Mouse (Mus musculus): ENCODE data around the gene Csmd2.

Csmd2 gene

DNA sequence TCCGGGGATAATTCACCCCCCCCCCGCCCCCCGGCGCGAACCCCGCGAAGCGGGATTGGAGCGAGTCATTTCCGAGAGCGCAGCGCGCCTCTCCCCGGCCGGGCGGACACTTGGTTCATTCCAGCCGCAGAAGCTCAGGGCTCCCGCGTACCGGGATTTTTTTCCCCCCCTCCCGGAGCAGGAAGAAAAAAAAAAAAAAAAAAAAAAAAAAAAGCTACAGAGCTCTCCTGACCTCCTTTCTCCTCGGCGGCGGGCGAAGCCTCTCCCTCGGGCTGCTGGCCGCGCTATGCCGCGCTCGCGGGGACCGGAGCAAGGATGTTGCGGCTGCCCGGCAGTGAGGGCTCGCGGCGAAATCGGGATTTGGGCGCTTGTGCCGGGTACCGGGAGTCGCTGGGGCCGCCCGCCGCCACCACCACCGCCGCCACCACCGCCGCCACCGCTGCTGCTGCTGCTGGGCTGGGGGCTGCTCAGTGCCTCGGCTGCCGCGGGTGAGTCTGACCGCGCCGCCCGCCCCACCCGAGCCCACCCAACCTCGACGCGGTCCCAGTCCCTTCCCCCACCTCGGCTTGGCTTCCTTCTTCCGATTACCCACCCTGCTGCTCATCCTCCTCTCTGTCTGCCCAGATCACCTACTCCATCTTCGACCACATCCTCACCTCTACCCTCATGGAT is at the start of gene Csmd2:
TSS of gene Csmd2 (plus strand) at position 74 of the 672 bp plus-strand sequence.
- DNase-seq (ENCODE audit: low read depth) = no peak

DNA sequence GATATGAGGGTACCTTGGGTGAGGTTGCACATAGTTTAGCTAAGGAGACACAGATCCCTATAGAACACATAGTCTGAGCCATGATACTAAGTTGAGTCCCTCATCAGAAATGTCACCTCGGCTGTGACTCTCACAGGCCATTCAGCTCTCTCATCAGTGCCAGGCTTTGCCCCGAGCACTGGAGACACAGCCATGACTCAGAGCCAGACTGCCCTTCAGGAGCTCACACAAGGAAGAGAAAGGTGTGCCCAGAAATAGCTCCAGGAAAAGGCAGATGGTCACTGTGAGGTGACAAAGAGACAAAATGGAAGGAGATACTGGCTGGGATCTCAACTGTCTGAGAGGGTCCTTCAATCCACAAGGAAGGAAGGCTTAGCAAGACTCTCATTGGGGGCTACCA is 40.0 kb upstream of the Csmd2 start:
- DNase-seq (ENCODE audit: low read depth) = no peak

DNA sequence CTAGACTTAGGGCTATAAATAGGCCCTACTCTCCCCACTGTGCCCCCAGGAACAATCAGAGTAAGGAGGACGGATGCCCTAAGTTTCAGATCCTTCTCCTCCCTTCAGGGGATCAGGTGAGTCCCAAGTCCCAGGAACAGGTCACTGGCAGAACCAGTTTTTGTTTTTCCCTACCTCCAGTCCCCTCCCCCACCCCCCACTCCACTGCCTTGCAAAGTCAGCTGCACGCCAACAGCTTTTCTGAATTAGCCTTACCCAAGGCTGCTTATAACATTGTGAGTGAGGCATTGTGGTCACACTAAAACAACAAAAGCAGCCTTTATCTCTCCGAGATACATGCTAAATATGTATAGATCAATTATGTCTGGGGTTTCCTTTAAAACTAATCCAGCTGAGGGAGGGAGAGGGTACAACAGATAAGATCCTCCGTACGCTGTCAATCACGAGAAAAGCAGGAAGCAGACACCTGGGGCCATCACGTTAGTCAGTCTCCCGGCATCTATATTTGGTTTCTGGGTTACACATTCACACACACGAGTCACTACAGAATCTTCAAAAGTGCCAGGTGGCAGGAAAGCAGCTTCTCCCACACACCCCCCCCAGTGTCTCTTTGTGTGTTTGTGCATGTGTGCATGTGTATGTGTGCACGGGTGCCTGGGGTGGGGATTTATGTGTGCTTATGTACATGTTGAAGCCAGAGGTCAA is 34.5 kb upstream of the Csmd2 start:
- no peak for DNase-seq (ENCODE audit: low read depth)

DNA sequence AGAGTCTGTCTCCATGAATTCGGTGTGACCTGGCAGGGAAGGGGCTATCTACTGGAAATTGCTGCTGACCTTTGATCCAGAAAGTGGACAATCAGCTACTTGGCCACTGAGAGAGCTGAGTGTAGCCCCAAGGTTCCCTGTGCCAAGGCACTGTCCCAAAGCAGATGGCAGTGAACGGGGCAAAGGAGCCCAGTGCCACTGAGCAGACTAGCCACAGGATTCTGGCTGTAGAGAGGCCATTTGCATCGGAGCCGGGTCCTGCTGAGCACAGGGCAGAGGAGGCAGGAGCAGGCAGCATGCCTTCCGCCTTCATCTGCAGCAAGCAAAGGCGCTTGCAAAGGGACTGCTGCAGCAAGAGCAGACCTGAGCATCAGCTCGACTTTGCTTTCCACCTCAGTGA is 18.6 kb upstream of the Csmd2 start:
- no peak for DNase-seq (ENCODE audit: low read depth)

DNA sequence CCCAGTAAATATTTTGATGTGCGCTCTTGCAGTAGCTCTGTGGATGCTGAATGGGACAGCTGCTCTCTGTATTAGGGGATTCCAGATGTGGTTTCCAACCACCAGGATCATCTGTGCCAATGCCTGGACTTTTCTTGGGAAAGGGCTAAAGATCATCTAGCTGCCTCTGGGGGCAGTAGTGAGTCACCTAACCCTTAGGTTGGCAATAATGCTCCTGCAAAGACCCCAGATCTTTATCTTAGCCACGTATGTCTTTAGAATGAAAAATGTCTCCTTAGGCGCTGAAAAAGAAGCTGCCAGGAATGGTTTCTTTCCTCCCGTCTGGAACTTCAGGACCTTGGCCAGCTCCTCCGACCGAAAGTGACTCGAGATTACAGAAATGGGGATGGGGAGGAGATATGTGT is 17.6 kb upstream of the Csmd2 start:
- peak; percentile 46 for DNase-seq (ENCODE audit: low read depth)

DNA sequence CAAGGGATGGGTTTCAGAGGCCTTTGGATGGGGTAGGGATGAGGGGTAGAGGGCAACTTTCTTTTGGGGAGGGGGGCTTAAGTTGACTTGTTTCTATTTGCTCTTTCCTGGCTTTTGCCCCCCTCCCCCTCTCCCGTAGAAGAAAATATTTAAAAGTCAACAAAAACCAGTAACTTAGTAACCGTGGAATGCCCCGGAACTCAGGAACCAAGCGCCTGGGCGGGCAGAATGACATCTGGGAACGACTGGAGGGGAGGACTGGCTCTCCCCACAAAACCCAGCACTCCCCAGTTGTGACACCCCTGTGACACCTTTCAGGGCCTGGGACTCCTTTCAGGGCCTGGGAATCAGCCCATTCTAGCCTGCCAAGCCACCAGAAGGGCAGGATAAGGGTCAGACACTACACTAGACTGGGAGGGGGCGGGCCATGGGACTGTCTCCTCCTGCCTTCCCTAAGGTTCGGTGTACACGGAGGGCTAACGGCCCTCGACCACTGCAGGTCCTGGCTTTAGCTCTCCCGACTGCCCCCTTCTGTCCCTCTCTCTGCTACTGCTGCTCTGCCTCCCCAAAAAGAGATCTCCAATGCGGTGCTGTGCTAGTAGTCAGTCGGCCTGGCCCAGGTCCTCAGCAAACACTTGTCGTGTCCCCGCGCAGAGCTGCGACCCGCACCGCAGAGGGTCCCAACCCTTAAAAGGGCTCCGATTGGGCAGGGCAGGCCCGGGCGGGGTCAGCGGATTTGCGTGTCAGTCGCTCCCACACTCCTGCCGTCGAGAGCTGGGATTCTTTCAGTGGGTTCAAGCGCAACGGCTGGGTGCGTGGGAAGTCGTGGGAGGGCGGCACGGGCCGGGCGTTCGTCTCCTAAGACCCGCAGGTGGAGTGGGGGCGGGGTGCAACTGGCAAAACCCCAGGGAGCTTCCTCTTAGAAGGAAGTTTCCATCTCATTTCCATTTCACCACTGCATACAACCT is 16.5 kb upstream of the Csmd2 start, which contains the start of gene CK137956:
TSS of gene CK137956 (minus strand) at position 51 of the 968 bp plus-strand sequence.
- DNase-seq (ENCODE audit: low read depth) = no peak

DNA sequence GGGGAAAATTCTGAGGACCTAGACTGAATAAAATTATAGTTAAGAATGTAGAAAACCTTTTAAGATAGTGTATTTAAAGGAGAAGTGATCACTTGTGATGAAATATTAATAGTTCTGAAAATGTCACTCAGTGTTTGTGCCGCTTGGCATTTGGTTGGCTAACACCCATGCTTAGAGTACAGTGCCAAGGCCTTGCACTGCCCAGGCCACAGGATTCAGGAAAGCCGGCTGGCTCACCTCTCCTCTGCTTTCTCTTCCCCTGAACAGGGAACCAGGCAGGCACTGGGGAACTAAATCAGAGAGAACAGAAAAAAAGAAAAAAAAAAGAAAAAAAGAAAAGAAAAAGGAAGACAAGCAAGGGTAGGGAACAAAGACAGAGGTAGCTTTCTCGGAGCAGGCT is 14.7 kb upstream of the Csmd2 start:
- no peak for DNase-seq (ENCODE audit: low read depth)

DNA sequence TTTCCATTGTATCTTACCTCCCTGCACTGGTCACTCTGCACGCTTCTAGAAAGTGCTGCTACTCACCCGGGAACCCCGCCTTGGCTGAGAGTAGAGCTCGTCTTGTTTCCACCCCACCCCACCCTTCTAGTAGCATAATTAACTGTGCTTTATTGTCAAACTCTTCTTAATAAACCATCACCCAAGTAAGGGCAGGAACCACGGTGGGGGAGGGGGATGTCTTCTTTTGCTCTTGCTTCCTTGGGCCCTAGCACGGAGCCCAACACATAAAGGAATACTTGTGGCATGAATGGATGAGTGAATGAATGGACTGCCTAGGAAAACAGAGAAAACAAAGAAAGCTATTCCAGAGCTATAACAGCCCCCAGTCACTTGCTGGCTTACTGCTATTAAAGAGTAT is 6.5 kb upstream of the Csmd2 start:
- DNase-seq (ENCODE audit: low read depth) = no peak

DNA sequence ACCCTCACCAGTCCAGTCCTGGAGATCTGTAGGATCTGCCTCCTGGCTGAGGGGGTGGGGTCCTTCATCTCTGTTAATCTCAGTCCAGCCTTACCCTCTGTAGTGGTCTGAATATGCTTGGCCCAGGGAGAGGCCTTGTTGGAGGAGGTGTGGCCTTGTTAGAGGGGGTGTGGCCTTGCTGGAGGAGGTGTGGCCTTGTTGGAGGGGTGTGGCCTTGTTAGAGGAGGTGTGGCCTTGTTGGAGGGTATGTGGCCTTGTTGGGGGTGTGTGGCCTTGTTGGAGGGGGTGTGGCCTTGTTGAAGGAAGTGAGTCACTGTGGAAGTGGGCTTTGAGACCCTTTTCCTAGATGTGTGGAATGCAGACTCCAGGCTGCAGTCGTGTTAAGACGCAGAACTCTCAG is 3.2 kb upstream of the Csmd2 start:
- no peak for DNase-seq (ENCODE audit: low read depth)

DNA sequence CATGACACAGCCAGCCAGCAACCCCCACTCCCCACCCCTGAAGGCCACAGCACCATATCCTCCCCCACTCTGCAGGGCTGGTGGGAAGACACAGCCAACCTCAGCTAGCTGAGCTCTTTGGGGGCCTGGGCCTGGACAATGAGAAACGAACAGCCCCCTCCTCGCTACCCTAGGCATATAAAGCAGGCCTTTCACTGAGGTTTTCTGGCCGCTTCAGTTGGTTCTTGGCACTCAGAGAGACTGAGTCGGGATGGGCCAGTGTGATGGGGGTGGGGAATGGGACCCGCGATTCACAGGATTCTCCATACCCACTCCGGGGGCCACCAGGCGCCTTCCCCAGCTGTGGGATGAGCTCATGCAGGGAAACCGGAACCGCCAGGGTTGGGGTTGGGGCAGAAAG is 1.8 kb upstream of the Csmd2 start:
- no peak for DNase-seq (ENCODE audit: low read depth)

DNA sequence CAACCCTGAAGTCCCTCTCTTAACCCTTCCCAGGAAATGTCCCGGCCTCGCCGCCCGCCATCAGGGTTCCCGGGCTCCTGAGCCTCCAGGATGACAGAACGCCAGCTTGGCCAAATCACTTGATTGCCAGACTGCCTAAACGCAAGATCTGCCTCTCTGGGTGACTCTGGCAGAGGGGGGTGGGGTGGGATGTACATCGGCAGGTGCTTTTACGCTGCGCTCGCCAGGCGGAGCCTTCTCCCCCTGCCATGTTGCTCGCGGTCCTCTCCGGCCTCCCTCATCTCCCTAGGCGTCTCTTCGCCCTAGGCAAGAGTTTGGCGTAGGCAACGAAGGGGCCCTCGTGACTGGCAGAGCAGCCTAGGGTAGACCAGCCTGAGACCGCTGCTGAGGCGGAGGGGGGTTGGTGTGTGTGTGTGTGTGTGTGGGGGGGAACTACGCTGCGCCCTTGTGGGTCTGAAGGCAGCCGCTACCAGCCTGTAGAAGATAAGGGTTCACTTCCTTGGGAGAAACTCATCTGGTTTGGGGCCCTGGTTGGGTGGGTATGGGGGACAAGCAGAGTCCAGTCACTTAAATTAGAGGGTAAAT is 1.1 kb upstream of the Csmd2 start:
- DNase-seq (ENCODE audit: low read depth) = no peak

DNA sequence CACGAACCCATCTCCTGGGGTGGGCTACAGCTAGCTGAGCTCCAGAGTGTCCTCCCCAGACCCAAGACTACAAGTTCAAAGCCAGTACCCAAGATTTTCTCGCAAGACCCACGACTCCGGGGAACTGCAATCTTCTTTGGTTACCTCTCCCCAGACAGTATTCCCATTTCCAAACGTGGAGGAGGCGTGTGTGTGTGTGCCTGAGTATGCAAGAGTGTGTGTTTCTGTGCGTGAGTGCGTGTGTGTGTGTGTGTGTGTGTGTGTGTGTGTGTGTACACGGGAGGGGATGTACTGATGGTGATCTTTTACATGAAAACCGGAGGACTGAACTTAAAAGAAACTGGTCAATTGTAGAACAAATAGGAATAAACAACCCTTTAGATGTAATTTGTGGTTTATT is 387 bp upstream of the Csmd2 start:
- DNase-seq (ENCODE audit: low read depth) = no peak

DNA sequence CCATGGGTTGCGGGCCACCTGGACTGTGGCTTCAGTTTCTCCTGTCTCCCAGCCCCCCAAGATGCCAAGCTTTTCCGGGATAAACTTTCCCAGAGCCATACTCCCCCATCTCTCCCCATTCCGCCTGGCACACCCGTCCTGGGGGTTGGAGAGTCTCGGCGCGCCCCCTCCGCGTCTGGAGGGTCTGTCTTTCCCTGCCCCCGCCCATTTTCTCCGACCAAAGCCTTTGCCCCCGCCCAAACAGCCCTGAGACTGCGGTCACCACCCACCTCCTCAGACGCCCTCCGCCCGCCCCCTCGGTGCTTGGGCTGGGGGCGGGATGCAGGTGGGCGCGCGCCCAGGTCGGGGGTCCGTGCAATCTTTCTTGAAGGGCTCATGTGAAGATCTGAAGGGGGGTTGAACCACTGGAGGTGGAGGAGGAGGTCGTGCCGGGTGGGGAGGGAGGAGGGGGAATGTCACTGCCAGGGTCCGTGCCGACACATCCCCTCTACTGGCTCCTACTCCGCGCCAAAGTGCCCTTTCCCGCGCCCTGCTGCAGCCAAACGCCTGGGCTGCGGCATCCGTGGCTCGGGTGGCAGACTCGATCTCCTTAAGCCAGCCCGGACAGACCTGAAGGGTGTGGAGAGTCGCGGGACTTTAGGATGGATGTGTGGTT is 996 bp downstream of the Csmd2 start:
- DNase-seq (ENCODE audit: low read depth) = no peak

DNA sequence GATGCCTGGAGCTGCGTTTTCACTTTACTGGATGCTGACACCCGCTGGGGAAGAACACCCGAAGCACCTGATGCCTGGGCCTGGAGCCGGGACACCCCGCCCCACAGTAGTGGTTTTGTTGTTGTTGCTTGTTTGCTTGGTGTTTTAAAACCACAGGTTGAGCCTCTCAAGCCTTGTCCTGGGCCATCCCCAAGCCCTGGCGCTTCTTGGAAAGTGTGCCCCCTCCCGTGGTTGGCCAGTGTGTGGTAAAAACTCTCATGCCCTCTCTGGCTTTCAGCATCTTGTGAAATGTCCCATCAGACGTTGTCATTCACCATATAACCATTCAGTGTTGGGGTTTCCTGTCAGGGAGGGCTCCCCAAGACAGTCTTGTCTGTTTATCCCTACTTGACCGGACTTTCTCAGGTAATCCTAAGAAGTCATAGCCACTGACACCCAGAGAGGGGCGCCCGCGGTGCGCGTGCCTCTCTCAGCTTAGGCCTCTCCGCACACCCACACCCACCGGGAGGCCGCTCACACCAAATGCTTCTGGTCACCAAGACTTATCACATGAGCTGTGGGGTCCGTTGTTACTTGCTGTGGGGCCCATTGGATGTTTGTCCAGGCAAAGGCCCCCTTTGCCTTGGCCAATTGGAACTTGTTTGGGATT is 1.8 kb downstream of the Csmd2 start:
- DNase-seq (ENCODE audit: low read depth) = no peak

DNA sequence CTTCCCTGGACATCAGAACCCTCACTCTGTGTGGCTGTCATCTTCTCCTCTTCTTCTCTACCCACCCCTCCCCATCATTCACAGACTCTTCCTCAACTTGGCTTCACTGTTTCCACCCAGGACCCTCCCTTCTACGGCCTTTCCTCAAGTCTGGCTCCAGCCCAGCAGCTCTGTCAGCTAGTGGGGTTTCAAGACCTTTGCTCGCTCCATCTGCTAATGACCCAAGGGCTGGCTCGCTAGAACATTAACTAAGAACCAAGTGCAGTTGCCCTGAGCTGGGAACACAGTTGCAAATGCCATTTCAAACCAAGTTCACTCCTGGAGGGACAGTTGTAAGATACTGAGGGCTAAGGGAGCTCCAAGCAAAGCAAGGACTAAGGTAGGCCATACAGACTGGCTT is 11.6 kb downstream of the Csmd2 start:
- DNase-seq (ENCODE audit: low read depth) = no peak

DNA sequence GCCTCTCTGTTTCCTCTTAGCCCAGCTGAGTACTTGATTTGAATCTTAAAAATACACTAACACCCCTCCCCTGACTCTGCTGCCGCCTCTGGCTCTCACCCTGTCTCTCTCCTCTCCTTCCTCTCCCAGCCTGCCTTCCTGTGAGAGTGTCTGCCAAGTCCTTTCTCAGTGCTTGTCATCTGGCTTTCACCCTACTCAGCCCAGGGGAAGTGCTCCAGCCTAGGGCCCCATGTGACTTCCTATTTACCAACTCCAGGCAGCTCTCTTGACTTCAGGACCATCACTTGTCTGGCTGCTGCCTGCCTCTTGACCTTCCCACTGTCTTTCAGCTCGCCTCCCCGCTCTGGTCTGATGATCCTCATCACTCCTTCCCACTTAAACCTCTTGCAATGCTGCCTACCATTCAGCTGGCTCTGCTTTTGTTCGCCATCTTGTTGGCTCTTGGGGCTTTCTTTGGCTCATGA is 15.0 kb downstream of the Csmd2 start:
- no peak for DNase-seq (ENCODE audit: low read depth)

DNA sequence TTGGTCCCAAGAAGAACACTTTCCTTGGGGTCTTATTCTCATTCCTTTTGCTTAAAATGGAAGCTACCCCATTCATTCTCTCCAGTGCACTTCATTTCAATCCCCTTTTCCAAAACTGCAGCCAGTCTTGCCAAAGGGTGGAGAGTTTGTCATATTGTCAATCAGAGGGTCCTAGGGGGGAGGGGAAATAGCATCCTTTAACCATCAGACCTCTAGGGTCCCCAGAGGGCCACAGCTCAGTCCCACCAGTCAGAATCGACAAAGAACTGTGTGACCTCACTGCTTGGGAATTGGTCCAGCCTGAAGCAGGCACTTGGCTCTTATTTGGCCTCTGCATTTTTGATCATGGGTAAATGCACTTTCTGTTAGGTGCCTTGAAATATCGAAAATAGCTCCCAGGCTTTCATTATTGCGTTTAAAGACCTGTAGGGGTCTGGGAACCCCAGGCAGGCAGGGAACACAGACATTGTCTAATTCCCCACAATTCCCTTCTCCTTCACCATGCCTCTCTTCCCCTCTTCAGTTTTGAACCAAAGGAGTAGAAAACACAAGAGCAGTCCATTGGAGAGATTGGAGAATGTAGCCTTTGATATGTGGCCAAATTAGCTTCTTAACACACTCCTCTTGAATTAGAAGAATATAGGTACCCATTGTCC is 17.3 kb downstream of the Csmd2 start:
- DNase-seq (ENCODE audit: low read depth) = no peak

DNA sequence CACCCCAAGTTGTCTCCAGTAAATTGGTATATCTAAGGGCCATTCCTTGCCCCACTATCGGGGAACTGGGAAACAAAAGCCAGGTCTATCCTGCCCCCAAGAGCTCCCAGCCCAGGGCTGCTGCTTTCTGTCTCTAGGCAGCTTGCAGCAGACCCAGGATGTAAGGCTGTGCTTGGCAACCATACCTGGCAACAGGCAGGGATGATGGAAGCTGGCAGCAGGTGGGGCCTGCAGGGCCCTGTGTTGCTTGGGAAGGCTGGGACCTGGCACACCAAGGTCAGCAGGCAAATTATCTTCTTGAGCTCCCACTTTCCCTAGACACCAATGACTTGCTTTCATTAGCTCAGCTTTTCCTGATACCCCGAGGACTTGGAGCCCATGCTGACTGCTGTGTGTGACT is 31.8 kb downstream of the Csmd2 start:
- no peak for DNase-seq (ENCODE audit: low read depth)

DNA sequence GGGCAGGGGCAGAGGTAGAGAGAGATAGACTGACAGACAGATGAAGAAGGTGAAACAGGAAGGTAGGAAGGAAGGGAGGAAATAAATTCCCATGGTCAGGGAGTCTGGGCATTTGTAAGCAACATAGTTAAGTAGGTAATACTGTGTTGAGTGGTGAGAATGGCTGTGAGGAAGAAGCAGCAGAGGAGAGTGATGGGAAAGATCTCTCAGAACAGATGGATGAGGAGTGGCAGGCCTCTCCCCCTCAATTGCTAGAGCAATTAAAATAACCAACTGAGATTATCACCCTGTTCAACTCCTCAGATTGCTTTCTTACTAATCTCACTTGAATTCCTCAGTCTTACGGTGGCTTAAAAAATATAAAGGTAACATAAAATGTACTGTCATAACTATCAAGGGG is 40.6 kb downstream of the Csmd2 start:
- DNase-seq (ENCODE audit: low read depth) = no peak

DNA sequence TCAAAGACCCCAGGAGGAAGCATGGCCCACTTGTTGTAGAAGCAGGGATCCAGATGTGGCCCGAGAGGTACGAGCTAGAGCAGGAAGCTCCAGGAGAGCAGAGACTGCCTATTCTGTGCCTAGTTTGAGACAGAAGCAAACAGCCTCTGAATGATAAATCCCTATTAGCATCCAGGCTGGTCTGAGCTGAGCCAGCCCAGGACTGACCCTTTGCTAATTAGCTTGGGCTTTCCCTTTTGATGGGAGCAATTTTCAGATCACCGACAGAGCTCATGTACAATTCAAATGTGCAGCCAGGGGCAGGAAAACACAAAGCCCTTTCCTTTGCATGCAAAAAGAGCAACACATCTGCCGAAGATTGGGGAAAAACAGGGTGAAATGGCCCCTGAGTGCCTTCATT is 54.2 kb downstream of the Csmd2 start:
- DNase-seq (ENCODE audit: low read depth) = no peak

DNA sequence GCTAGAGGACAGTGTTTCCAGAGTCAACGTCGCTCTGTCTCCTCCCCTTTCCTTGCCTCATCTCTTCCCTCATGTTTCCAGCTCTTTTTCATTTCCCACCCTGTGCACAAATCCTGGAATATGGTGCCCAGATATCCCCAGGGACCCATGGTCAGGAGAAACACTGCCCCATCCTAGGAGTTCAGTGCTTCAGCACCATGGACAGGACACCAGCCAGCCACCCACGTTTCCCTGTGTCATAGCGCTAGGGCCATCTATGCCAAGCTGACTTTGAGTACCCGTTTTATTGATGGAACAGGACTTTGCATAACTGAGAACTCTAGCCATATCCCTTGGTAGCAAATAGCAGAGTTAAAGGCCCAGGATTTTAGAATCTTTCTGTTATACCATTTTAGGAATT is 55.0 kb downstream of the Csmd2 start:
- DNase-seq (ENCODE audit: low read depth) = peak; percentile 34
